ENCODE assay signal across 9 mouse cellular contexts in genomic region chr1:170175848-170176247, GRCm38 (mm10). TPM values are rescaled to one million over a fixed set of nuclear protein-coding genes. Genes with fewer than 3 reads are reported as not detected.
DNase-seq lines count a peak whose midpoint lies in the region; ATAC-seq lines count a peak whose summit lies in the region.
"Had no signal": no experiment of that assay in that cellular context is flagged by ENCODE, and none has a peak within 500 bp of the region (broad histone marks: within the 10 kb centered on the region; RNA-seq: fewer than 3 reads in every experiment).

No protein-coding gene starts in this region.

- H3K4me3 ChIP-seq in midbrain, embryonic 10.5 days = peak overlapping the region; percentile 85; the same call in 1 of the 2 replicates
- H3K4me3 ChIP-seq in midbrain, embryonic 11.5 days (ENCODE audit: low read depth, low read length) = no peak overlapping the region
- H3K4me3 ChIP-seq in liver, embryonic 11.5 days (ENCODE audit: low read depth, low read length) = no peak overlapping the region; the same call in 1 of the 2 replicates
- H3K4me3 ChIP-seq in stomach, embryonic 15.5 days (replicated peaks) = no peak overlapping the region
- no peak overlapping the region for H3K4me3 ChIP-seq in forebrain, embryonic 12.5 days (replicated peaks)
- H3K4me3 ChIP-seq in forebrain, embryonic 16.5 days (replicated peaks; ENCODE audit: low read length) = no peak overlapping the region

- no peak overlapping the region for H3K9ac ChIP-seq in midbrain, embryonic 11.5 days (ENCODE audit: low read length)
- H3K9ac ChIP-seq in liver, embryonic 11.5 days (ENCODE audit: low read depth, low read length) = peak overlapping the region; percentile 41
- H3K9ac ChIP-seq in stomach, embryonic 15.5 days = no peak overlapping the region
- no peak overlapping the region for H3K9ac ChIP-seq in forebrain, embryonic 12.5 days
- H3K9ac ChIP-seq in forebrain, embryonic 16.5 days (replicated peaks; ENCODE audit: low read depth, low read length) = no peak overlapping the region

- ATAC-seq in CD4-positive, CD25-positive, alpha-beta regulatory T cell, adult 4 months = no peak
- no peak for ATAC-seq in midbrain, embryonic 11.5 days (ENCODE audit: low FRiP score)
- no peak for ATAC-seq in liver, embryonic 11.5 days (replicated peaks; ENCODE audit: low FRiP score)
- no peak for ATAC-seq in stomach, embryonic 15.5 days (ENCODE audit: insufficient read depth, low FRiP score, low read depth)
- ATAC-seq in forebrain, embryonic 12.5 days (ENCODE audit: low FRiP score) = no peak
- ATAC-seq in forebrain, embryonic 16.5 days = no peak

- no peaks in the 10 kb centered on the region for H3K9me3 ChIP-seq in midbrain, embryonic 10.5 days (replicated peaks)
- no peaks in the 10 kb centered on the region for H3K9me3 ChIP-seq in midbrain, embryonic 11.5 days (ENCODE audit: control insufficient read depth, low read length)
- no peaks in the 10 kb centered on the region for H3K9me3 ChIP-seq in liver, embryonic 11.5 days (ENCODE audit: control insufficient read depth, low read length)
- H3K9me3 ChIP-seq in stomach, embryonic 15.5 days = no peaks in the 10 kb centered on the region
- no peaks in the 10 kb centered on the region for H3K9me3 ChIP-seq in forebrain, embryonic 12.5 days
- no peaks in the 10 kb centered on the region for H3K9me3 ChIP-seq in forebrain, embryonic 16.5 days (ENCODE audit: control insufficient read depth, low read length)

- H3K4me2 ChIP-seq in midbrain, embryonic 11.5 days = no peak overlapping the region
- peak overlapping the region; percentile 77 for H3K4me2 ChIP-seq in liver, embryonic 11.5 days
- peak overlapping the region; percentile 79; the same call in 1 of the 2 replicates for H3K4me2 ChIP-seq in stomach, embryonic 15.5 days
- no peak overlapping the region for H3K4me2 ChIP-seq in forebrain, embryonic 12.5 days
- no peak overlapping the region for H3K4me2 ChIP-seq in forebrain, embryonic 16.5 days (ENCODE audit: low read length)

- no peak overlapping the region for H3K27ac ChIP-seq in midbrain, embryonic 10.5 days (replicated peaks)
- H3K27ac ChIP-seq in midbrain, embryonic 11.5 days (ENCODE audit: low read depth, low read length) = no peak overlapping the region
- peak overlapping the region; percentile 55; the same call in 1 of the 2 replicates for H3K27ac ChIP-seq in liver, embryonic 11.5 days (ENCODE audit: low read depth, low read length)
- H3K27ac ChIP-seq in stomach, embryonic 15.5 days = peak overlapping the region; percentile 26; the same call in 1 of the 2 replicates
- no peak overlapping the region for H3K27ac ChIP-seq in forebrain, embryonic 12.5 days
- H3K27ac ChIP-seq in forebrain, embryonic 16.5 days (ENCODE audit: low read length) = no peak overlapping the region

- DNase-seq in CD4-positive, CD25-positive, alpha-beta regulatory T cell, adult 2 months (ENCODE audit: low read depth, low spot score) = peak; percentile 19
- no peak for DNase-seq in midbrain, embryonic 10.5 days (ENCODE audit: low spot score)
- DNase-seq in midbrain, embryonic 11.5 days (ENCODE audit: low spot score, missing footprints) = no peak
- DNase-seq in liver, embryonic 11.5 days (ENCODE audit: low spot score) = no peak

- H3K27me3 ChIP-seq in midbrain, embryonic 10.5 days (ENCODE audit: low read depth, poor library complexity, severe bottlenecking) = no peaks in the 10 kb centered on the region
- H3K27me3 ChIP-seq in midbrain, embryonic 11.5 days (ENCODE audit: control insufficient read depth, insufficient read depth, low read length) = no peaks in the 10 kb centered on the region
- no peaks in the 10 kb centered on the region for H3K27me3 ChIP-seq in liver, embryonic 11.5 days (replicated peaks; ENCODE audit: control insufficient read depth, insufficient read depth, low read length)
- no peaks in the 10 kb centered on the region for H3K27me3 ChIP-seq in stomach, embryonic 15.5 days (replicated peaks)
- no peaks in the 10 kb centered on the region for H3K27me3 ChIP-seq in forebrain, embryonic 12.5 days
- H3K27me3 ChIP-seq in forebrain, embryonic 16.5 days (replicated peaks; ENCODE audit: control insufficient read depth, insufficient read depth, low read length) = no peaks in the 10 kb centered on the region

- no peaks in the 10 kb centered on the region for H3K36me3 ChIP-seq in midbrain, embryonic 10.5 days
- no peaks in the 10 kb centered on the region for H3K36me3 ChIP-seq in midbrain, embryonic 11.5 days (ENCODE audit: control insufficient read depth, insufficient read depth, low read length)
- H3K36me3 ChIP-seq in liver, embryonic 11.5 days (ENCODE audit: control insufficient read depth, insufficient read depth, low read length) = no peaks in the 10 kb centered on the region; the same call in 1 of the 2 replicates
- H3K36me3 ChIP-seq in stomach, embryonic 15.5 days = no peaks in the 10 kb centered on the region
- no peaks in the 10 kb centered on the region for H3K36me3 ChIP-seq in forebrain, embryonic 12.5 days (replicated peaks)
- no peaks in the 10 kb centered on the region for H3K36me3 ChIP-seq in forebrain, embryonic 16.5 days (ENCODE audit: control insufficient read depth, insufficient read depth)

- H3K4me1 ChIP-seq in midbrain, embryonic 10.5 days = peaks cover 28% of the 10 kb centered on the region
- peaks cover 9% of the 10 kb centered on the region for H3K4me1 ChIP-seq in midbrain, embryonic 11.5 days (ENCODE audit: control insufficient read depth, insufficient read depth, low read length)
- H3K4me1 ChIP-seq in liver, embryonic 11.5 days (replicated peaks; ENCODE audit: control insufficient read depth, insufficient read depth, low read length) = peaks cover 15% of the 10 kb centered on the region
- peaks cover 8% of the 10 kb centered on the region; the same call in 1 of the 2 replicates for H3K4me1 ChIP-seq in stomach, embryonic 15.5 days
- H3K4me1 ChIP-seq in forebrain, embryonic 12.5 days = peaks cover 11% of the 10 kb centered on the region
- peaks cover 11% of the 10 kb centered on the region for H3K4me1 ChIP-seq in forebrain, embryonic 16.5 days (replicated peaks; ENCODE audit: control insufficient read depth, insufficient read depth, low read length)

- 60% methylated on average over 6 of the region's 6 CpGs for WGBS in midbrain, embryonic 10.5 days
- WGBS in midbrain, embryonic 11.5 days = 52% methylated on average over 6 of the region's 6 CpGs
- 43% methylated on average over 6 of the region's 6 CpGs for WGBS in liver, embryonic 11.5 days
- WGBS in stomach, embryonic 15.5 days = 31% methylated on average over 6 of the region's 6 CpGs
- 52% methylated on average over 6 of the region's 6 CpGs for WGBS in forebrain, embryonic 12.5 days
- 57% methylated on average over 6 of the region's 6 CpGs for WGBS in forebrain, embryonic 16.5 days

RNA-seq across cellular contexts. Expression of gene Uap1, which starts 1.1 kb away (rescaled TPM):
- polyA plus RNA-seq in CD4-positive, CD25-positive, alpha-beta regulatory T cell, adult 4 months (2017; shearing (Covaris generic)) = 10 to 100 TPM; 12.9 to 18.1 TPM
- 52.0 and 55.5 TPM in 2 replicates for polyA plus RNA-seq in midbrain, embryonic 10.5 days (2016; fragmentation: Nextera tagmentation; extraction: Ambion mirVana)
- polyA plus RNA-seq in midbrain, embryonic 11.5 days (2014; fragmentation: Nextera tagmentation; extraction: Ambion mirVana) = 61.7 and 67.7 TPM in 2 replicates
- 59.6 and 60.0 TPM in 2 replicates for polyA plus RNA-seq in liver, embryonic 11.5 days (2014; fragmentation: Nextera tagmentation; extraction: Ambion mirVana)
- 52.5 and 57.4 TPM in 2 replicates for polyA plus RNA-seq in stomach, embryonic 15.5 days (2015; fragmentation: Nextera tagmentation; extraction: Ambion mirVana)
- polyA plus RNA-seq in forebrain, embryonic 12.5 days (2016; fragmentation: Nextera tagmentation; extraction: Ambion mirVana) = 59.0 and 60.5 TPM in 2 replicates
- 56.6 and 57.9 TPM in 2 replicates for polyA plus RNA-seq in forebrain, embryonic 16.5 days (2015; fragmentation: Nextera tagmentation; extraction: Ambion mirVana)

RNA-seq across cellular contexts. Expression of gene Uhmk1, which starts 39.3 kb away (rescaled TPM):
- polyA plus RNA-seq in CD4-positive, CD25-positive, alpha-beta regulatory T cell, adult 4 months (2017; shearing (Covaris generic)) = 10 to 100 TPM in 1 of 2 experiments, 1 to 10 TPM in 1; 10.0 to 12.1 TPM
- polyA plus RNA-seq in midbrain, embryonic 10.5 days (2016; fragmentation: Nextera tagmentation; extraction: Ambion mirVana) = 9.2 and 10.7 TPM in 2 replicates
- polyA plus RNA-seq in midbrain, embryonic 11.5 days (2014; fragmentation: Nextera tagmentation; extraction: Ambion mirVana) = 16.3 and 17.4 TPM in 2 replicates
- 16.0 and 17.0 TPM in 2 replicates for polyA plus RNA-seq in liver, embryonic 11.5 days (2014; fragmentation: Nextera tagmentation; extraction: Ambion mirVana)
- 8.0 and 8.4 TPM in 2 replicates for polyA plus RNA-seq in stomach, embryonic 15.5 days (2015; fragmentation: Nextera tagmentation; extraction: Ambion mirVana)
- 14.3 and 14.8 TPM in 2 replicates for polyA plus RNA-seq in forebrain, embryonic 12.5 days (2016; fragmentation: Nextera tagmentation; extraction: Ambion mirVana)
- polyA plus RNA-seq in forebrain, embryonic 16.5 days (2015; fragmentation: Nextera tagmentation; extraction: Ambion mirVana) = 8.1 and 8.4 TPM in 2 replicates

RNA-seq across cellular contexts. Expression of gene Sh2d1b2, which starts 56.7 kb away (rescaled TPM):
- polyA plus RNA-seq in CD4-positive, CD25-positive, alpha-beta regulatory T cell, adult 4 months (2017; shearing (Covaris generic)) = not detected
- not detected in 2 replicates for polyA plus RNA-seq in midbrain, embryonic 10.5 days (2016; fragmentation: Nextera tagmentation; extraction: Ambion mirVana)
- polyA plus RNA-seq in midbrain, embryonic 11.5 days (2014; fragmentation: Nextera tagmentation; extraction: Ambion mirVana) = not detected in 2 replicates
- polyA plus RNA-seq in liver, embryonic 11.5 days (2014; fragmentation: Nextera tagmentation; extraction: Ambion mirVana) = not detected in 2 replicates
- polyA plus RNA-seq in stomach, embryonic 15.5 days (2015; fragmentation: Nextera tagmentation; extraction: Ambion mirVana) = not detected in 2 replicates
- polyA plus RNA-seq in forebrain, embryonic 12.5 days (2016; fragmentation: Nextera tagmentation; extraction: Ambion mirVana) = not detected in 2 replicates
- polyA plus RNA-seq in forebrain, embryonic 16.5 days (2015; fragmentation: Nextera tagmentation; extraction: Ambion mirVana) = 0.08 TPM in 1 of 2 replicates, not detected in the other
- polyA plus RNA-seq: urinary bladder, adult 2 months had no signal

Comparison
In these comparisons a context has a peak if more than half of its experiments do, and no peak if none do; other contexts are left out.
1. H3K27ac ChIP-seq: peak in liver, embryonic 11.5 days (single experiment) and stomach, embryonic 15.5 days (single experiment); none in midbrain, embryonic 10.5 days (single experiment), midbrain, embryonic 11.5 days (single experiment), forebrain, embryonic 12.5 days (single experiment) and forebrain, embryonic 16.5 days (single experiment).
2. H3K4me2 ChIP-seq: peak in liver, embryonic 11.5 days (single experiment) and stomach, embryonic 15.5 days (single experiment); none in midbrain, embryonic 11.5 days (single experiment), forebrain, embryonic 12.5 days (single experiment) and forebrain, embryonic 16.5 days (single experiment).